Mouse (Mus musculus): ENCODE data around the gene Cebpb.

Gene Cebpb

GRCm38 (mm10) chr2:167691871-167692661, 3.4 kb downstream of the Cebpb start:
- DNase-seq (ENCODE audit: low spot score) = no peak

GRCm38 (mm10) chr2:167692831-167693230, 4.1 kb downstream of the Cebpb start:
- no peak for DNase-seq (ENCODE audit: low spot score)

- no peak for DNase-seq (ENCODE audit: low spot score)
These were observed 4.8 kb downstream of the Cebpb start for GRCm38 (mm10) chr2:167693540-167693939.

- DNase-seq (ENCODE audit: low spot score) = no peak
These were observed 5.5 kb downstream of the Cebpb start for GRCm38 (mm10) chr2:167694244-167694643.

- no peak for DNase-seq (ENCODE audit: low spot score)
These were observed 6.2 kb downstream of the Cebpb start for GRCm38 (mm10) chr2:167694963-167695362.

GRCm38 (mm10) chr2:167695491-167695890, 6.8 kb downstream of the Cebpb start:
- no peak for DNase-seq (ENCODE audit: low spot score)

GRCm38 (mm10) chr2:167696143-167696542, 7.4 kb downstream of the Cebpb start:
- DNase-seq (ENCODE audit: low spot score) = no peak

- peak; percentile 46 for DNase-seq (ENCODE audit: low spot score)
These were observed 9.2 kb downstream of the Cebpb start for GRCm38 (mm10) chr2:167697902-167698301.

GRCm38 (mm10) chr2:167700018-167700417, 11.3 kb downstream of the Cebpb start:
- DNase-seq (ENCODE audit: low spot score) = peak; percentile 50

- DNase-seq (ENCODE audit: low spot score) = no peak
These were observed 12.8 kb downstream of the Cebpb start for GRCm38 (mm10) chr2:167701472-167701871.

GRCm38 (mm10) chr2:167702126-167702525, 13.4 kb downstream of the Cebpb start:
- DNase-seq (ENCODE audit: low spot score) = no peak

- no peak for DNase-seq (ENCODE audit: low spot score)
These were observed 15.7 kb downstream of the Cebpb start for GRCm38 (mm10) chr2:167704409-167704808.

GRCm38 (mm10) chr2:167706183-167706939, 17.6 kb downstream of the Cebpb start:
- no peak for DNase-seq (ENCODE audit: low spot score)

GRCm38 (mm10) chr2:167708373-167708772, 19.7 kb downstream of the Cebpb start:
- no peak for DNase-seq (ENCODE audit: low spot score)

GRCm38 (mm10) chr2:167709969-167710368, 21.3 kb downstream of the Cebpb start:
- DNase-seq (ENCODE audit: low spot score) = no peak

GRCm38 (mm10) chr2:167710574-167710973, 21.9 kb downstream of the Cebpb start:
- DNase-seq (ENCODE audit: low spot score) = no peak

GRCm38 (mm10) chr2:167712872-167713821, 24.4 kb downstream of the Cebpb start:
- no peak for DNase-seq (ENCODE audit: low spot score)

- DNase-seq (ENCODE audit: low spot score) = no peak
These were observed 25.6 kb downstream of the Cebpb start for GRCm38 (mm10) chr2:167714298-167714697.

GRCm38 (mm10) chr2:167715008-167715407, 26.3 kb downstream of the Cebpb start:
- no peak for DNase-seq (ENCODE audit: low spot score)

- DNase-seq (ENCODE audit: low spot score) = no peak
These were observed 28.5 kb downstream of the Cebpb start for GRCm38 (mm10) chr2:167717208-167717607.

GRCm38 (mm10) chr2:167719520-167719919, 30.8 kb downstream of the Cebpb start:
- DNase-seq (ENCODE audit: low spot score) = no peak

Data from ovary, adult 18-20 months (tissue).